Mouse (Mus musculus): ENCODE results near the gene Zfp598. TPM values are rescaled to one million over a fixed set of nuclear protein-coding genes. Genes with fewer than 3 reads are reported as not detected.
A peak's percentile ranks its signal among the peaks of the same experiment; 100 is the strongest.
"Not testable (repeated sequence)": the region's sequence is repeated elsewhere in the genome, so short reads cannot be mapped to it uniquely, and the experiment has no call there.

Gene Zfp598
- polyA plus RNA-seq, 1 experiment from 2014 or later: 34.4 TPM

DNA sequence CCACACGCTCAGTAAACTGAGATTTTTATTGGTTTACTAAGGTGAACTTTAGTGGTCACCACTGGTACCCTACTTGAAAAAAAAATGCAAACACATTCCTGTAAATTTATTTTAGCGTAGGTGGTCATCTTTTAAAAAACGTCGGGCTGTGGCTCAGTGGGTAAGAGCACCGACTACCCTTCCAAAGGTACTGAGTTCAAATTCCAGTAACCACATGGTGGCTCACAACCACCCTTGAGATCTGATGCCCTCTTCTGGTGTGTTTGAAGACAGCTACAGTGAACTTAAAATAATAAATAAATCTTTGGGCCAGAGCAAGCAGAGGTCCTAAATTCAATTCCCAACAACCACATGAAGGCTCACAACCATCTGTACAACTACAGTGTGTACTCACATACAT lies 49.5 kb downstream of the Zfp598 start:
- peaks cover 30% of the 10 kb centered on the region for H3K36me3 ChIP-seq (ENCODE audit: control insufficient read depth, insufficient read depth, low read length)
- peak overlapping the region; percentile 93; the same call in 1 of the 2 replicates for H3K9ac ChIP-seq (ENCODE audit: low read depth, low read length)
- 66% methylated on average over 5 of the region's 5 CpGs for WGBS
- H3K9me3 ChIP-seq (ENCODE audit: control insufficient read depth, low read length); H3K27me3 ChIP-seq (ENCODE audit: control insufficient read depth, insufficient read depth, low read length); ATAC-seq (ENCODE audit: low FRiP score, low TSS enrichment); H3K4me1 ChIP-seq (ENCODE audit: control insufficient read depth, insufficient read depth, low read length); H3K27ac ChIP-seq (ENCODE audit: low read depth, low read length): not testable (repeated sequence)
- peak overlapping the region; percentile 44 for H3K4me2 ChIP-seq (replicated peaks; ENCODE audit: low read depth, low read length)
- H3K4me3 ChIP-seq (ENCODE audit: low read length): peak overlapping the region; percentile 90

DNA sequence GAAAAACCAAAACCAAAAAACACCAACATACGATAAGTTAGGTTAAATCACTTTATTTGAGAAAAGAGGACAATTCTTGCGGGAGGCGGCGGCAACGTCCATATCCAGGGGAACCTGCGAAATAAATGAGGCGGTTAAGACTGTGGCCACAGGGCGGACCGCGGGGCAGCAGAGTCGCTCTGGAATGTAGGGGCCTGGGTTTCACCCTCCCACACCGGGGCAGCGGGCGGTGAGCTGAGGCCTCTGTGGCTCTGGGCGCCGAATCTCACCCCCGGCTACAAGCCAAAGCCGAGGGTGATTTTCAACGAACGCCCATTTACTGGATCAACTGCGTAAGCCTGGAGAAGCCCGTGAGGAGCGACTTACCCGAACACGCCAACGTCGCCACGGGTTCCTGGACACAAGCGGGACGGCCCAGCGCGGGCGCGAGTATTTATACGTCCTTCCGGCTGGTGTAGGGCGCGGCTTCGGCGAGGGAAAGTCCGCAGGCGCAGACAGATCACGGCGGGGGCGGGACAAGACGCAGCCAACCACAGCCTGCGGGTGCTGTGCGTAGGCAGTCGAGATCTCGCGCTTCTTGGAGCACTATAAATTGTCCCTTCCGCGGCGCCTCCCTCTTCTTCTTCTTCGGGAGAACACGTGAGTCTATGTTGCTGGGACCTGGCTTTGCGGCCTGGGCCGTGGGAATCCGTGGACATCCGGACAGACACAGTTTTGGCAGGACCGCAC lies 50.2 kb downstream of the Zfp598 start:
- WGBS: under 1% methylated on average over 61 of the region's 61 CpGs
- Histone ChIP-seq H3K27ac (ENCODE audit: low read depth, low read length) (peak overlapping the region; percentile 91), H3K9ac (ENCODE audit: low read depth, low read length) (peak overlapping the region; percentile 93), H3K4me2 (replicated peaks; ENCODE audit: low read depth, low read length) (peak overlapping the region; percentile 78), H3K4me3 (ENCODE audit: low read length) (peak overlapping the region; percentile 90), H3K27me3 (ENCODE audit: control insufficient read depth, insufficient read depth, low read length) (no peaks in the 10 kb centered on the region), H3K4me1 (ENCODE audit: control insufficient read depth, insufficient read depth, low read length) (peaks cover 8% of the 10 kb centered on the region), H3K9me3 (ENCODE audit: control insufficient read depth, low read length) (no peaks in the 10 kb centered on the region), H3K36me3 (ENCODE audit: control insufficient read depth, insufficient read depth, low read length) (peaks cover 30% of the 10 kb centered on the region)
- ATAC-seq (ENCODE audit: low FRiP score, low TSS enrichment): peak; percentile 97

DNA sequence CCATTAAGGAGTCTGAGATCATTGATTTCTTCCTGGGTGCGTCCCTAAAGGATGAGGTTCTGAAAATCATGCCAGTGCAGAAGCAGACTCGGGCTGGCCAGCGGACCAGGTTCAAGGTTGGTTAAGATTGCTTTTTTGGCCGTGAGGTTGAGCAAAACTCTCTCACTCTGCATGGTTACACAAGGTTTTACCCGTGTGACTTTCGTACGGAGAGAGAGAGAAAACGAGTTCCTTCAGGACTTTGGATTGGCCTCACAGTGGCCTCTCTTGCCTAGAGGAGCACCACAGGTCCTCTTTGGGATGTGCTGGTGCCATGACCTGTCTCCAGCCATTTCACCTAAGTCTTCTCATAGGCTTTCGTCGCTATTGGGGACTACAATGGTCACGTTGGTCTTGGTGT lies 51.1 kb downstream of the Zfp598 start:
- Histone ChIP-seq H3K9ac (ENCODE audit: low read depth, low read length) (peak overlapping the region; percentile 86), H3K36me3 (ENCODE audit: control insufficient read depth, insufficient read depth, low read length) (peaks cover 30% of the 10 kb centered on the region), H3K4me3 (ENCODE audit: low read length) (peak overlapping the region; percentile 90), H3K27ac (ENCODE audit: low read depth, low read length) (peak overlapping the region; percentile 83; the same call in 1 of the 2 replicates), H3K4me2 (replicated peaks; ENCODE audit: low read depth, low read length) (peak overlapping the region; percentile 78)
- H3K9me3 ChIP-seq (ENCODE audit: control insufficient read depth, low read length); H3K27me3 ChIP-seq (ENCODE audit: control insufficient read depth, insufficient read depth, low read length); ATAC-seq (ENCODE audit: low FRiP score, low TSS enrichment); H3K4me1 ChIP-seq (ENCODE audit: control insufficient read depth, insufficient read depth, low read length): not testable (repeated sequence)
- WGBS: under 1% methylated on average over 10 of the region's 11 CpGs

DNA sequence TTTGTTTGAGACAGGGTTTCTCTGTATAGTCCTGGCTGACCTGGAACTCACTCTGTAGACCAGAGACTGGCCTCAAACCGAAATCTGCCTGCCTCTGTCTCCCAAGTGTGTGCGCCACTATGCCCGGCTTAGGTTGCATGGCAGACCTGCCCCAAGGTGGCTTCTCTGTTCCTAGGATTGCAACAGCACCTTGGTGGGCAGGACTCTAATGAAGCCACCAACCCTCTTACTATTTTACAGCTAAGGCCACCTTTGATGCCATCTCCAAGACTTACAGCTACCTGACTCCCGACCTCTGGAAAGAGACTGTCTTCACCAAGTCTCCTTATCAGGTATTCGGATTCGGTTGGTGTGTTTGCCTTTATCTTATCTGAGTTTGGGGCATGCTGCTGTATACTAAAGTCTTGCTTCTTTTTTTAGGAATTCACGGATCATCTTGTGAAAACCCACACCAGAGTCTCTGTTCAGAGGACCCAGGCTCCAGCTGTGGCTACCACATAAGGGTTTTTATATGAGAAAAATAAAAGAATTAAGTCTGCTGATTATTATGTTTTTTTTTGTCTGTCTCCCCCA lies 52.0 kb downstream of the Zfp598 start:
- H3K27ac ChIP-seq (ENCODE audit: low read depth, low read length); H3K27me3 ChIP-seq (ENCODE audit: control insufficient read depth, insufficient read depth, low read length); ATAC-seq (ENCODE audit: low FRiP score, low TSS enrichment); H3K4me1 ChIP-seq (ENCODE audit: control insufficient read depth, insufficient read depth, low read length); H3K9me3 ChIP-seq (ENCODE audit: control insufficient read depth, low read length): not testable (repeated sequence)
- Histone ChIP-seq H3K4me3 (ENCODE audit: low read length) (peak overlapping the region; percentile 90), H3K4me2 (replicated peaks; ENCODE audit: low read depth, low read length) (peak overlapping the region; percentile 78), H3K9ac (ENCODE audit: low read depth, low read length) (peak overlapping the region; percentile 86), H3K36me3 (ENCODE audit: control insufficient read depth, insufficient read depth, low read length) (peaks cover 24% of the 10 kb centered on the region)
- 58% methylated on average over 7 of the region's 7 CpGs for WGBS

DNA sequence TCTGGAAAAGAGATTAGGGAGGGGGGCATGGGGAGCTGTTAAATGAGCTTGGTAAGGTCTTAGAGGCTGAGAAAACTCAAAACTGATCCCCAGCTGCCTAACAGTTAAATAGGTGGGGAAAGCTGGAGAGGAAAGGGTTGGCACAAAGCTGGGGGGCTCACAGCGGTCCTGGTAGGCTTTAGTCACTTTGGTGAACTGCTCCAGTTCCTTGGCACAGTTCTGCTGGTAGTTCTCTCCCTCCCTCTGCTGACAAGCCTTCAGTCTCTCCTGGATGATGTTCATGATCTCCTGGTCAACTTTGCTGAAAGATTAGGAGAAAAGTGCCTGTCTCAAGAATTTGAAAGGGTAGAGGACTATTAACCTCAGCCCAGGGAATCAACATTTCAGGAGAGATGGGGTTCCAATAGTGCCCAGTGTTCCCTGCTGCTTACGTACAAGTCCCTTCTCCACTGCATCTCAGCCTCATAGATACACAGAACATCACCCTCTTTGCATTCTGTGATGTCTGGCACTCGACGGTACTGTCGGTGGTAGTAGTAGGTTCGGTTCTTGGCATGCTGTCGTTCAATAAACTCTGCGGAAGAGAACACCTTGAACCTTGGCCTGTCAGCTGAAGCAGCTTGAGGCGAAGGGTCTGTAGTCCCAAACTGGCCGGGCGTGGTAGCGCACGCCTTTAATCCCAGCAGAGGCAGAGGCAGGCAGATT lies 52.9 kb downstream of the Zfp598 start:
- Histone ChIP-seq H3K4me1 (ENCODE audit: control insufficient read depth, insufficient read depth, low read length) (peaks cover 8% of the 10 kb centered on the region), H3K27me3 (ENCODE audit: control insufficient read depth, insufficient read depth, low read length) (no peaks in the 10 kb centered on the region), H3K4me2 (replicated peaks; ENCODE audit: low read depth, low read length) (peak overlapping the region; percentile 78), H3K4me3 (ENCODE audit: low read length) (peak overlapping the region; percentile 90), H3K9me3 (ENCODE audit: control insufficient read depth, low read length) (no peaks in the 10 kb centered on the region), H3K9ac (ENCODE audit: low read depth, low read length) (peak overlapping the region; percentile 86; the same call in 1 of the 2 replicates), H3K36me3 (ENCODE audit: control insufficient read depth, insufficient read depth, low read length) (peaks cover 20% of the 10 kb centered on the region), H3K27ac (ENCODE audit: low read depth, low read length) (no peak overlapping the region)
- WGBS: 39% methylated on average over 13 of the region's 13 CpGs
- no peak for ATAC-seq (ENCODE audit: low FRiP score, low TSS enrichment)

DNA sequence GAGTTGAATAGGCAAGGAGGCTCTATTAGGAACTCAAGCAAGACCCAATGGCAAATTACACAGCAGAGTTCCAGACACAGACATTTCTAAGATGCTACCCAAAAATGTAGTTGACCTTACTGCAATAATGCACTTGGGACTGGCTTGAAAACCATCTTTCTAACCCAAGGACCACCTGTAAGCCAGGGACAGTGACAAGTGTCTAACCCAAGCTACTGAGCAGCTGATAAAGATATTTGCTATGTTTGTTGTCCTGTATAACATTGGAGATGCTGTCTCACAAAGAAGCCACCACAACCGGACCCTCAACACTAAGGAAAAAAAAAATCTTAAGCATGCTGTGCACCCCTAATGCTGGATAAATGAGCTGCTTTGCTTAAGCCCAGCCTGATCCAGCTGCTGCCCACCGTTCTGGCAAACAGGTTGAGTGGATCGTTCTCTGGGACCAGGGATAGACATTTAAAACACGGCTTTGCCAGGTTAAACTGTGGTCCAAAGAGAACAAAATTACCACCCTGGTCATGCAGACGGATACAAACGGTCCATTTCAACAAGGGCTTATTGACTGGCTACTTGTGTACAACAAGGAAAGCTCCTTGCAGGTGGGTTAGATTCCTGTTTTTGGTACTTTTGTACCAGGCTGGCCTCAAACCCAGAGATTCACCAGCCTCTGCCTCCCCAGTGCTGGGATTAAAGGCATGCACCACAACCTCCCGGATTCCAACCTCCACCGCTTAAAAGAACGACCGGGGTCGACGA lies 53.8 kb downstream of the Zfp598 start:
- peaks cover 8% of the 10 kb centered on the region for H3K4me1 ChIP-seq (ENCODE audit: control insufficient read depth, insufficient read depth, low read length)
- H3K4me3 ChIP-seq (ENCODE audit: low read length): peak overlapping the region; percentile 90
- H3K27ac ChIP-seq (ENCODE audit: low read depth, low read length): peak overlapping the region; percentile 71
- H3K9me3 ChIP-seq (ENCODE audit: control insufficient read depth, low read length): no peaks in the 10 kb centered on the region
- H3K36me3 ChIP-seq (ENCODE audit: control insufficient read depth, insufficient read depth, low read length): peaks cover 20% of the 10 kb centered on the region
- H3K9ac ChIP-seq (ENCODE audit: low read depth, low read length): peak overlapping the region; percentile 89
- H3K27me3 ChIP-seq (ENCODE audit: control insufficient read depth, insufficient read depth, low read length): no peaks in the 10 kb centered on the region
- 3% methylated on average over 12 of the region's 12 CpGs for WGBS
- no peak for ATAC-seq (ENCODE audit: low FRiP score, low TSS enrichment)
- peak overlapping the region; percentile 78 for H3K4me2 ChIP-seq (replicated peaks; ENCODE audit: low read depth, low read length)

DNA sequence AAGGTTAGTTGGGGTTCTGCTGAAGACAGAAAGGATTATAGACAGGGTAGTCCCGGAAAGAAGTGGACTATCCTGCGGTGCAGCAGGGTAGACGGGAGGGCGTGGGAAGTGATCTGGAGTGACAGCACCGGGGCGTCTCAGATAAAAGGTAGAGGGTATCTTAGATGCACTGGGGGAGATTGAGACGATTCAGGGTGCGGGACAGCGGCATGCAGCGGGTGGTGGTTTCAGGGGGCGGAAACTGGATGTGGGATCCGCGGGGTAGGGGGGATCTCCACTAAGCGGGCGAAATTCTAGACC lies 54.3 kb downstream of the Zfp598 start:
- peak; percentile 0; the same call in 1 of the 2 replicates for ATAC-seq (ENCODE audit: low FRiP score, low TSS enrichment)

DNA sequence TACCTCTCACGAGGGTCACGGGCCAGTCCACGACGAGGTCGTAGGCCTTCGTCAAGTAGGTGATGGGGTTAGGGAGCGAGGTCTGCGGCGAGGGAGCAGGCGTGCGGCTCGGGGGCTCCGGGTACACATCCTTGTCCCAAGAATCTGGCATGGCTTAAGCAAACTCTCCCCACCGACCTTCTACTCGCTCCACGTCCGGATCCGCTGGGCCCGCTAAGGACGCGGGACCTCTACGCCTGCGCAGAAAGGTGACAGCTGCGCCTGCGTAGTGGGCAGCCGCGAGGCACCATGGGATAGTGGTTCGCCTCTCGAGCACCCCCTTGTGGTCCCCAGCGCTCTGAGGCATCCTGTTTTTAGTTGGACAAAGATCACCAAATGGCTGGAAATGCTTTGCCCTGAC lies 54.7 kb downstream of the Zfp598 start, which contains the start of gene Ndufb10:
TSS of gene Ndufb10 (minus strand) at position 295 of the 400 bp plus-strand sequence.
- under 1% methylated on average over 30 of the region's 30 CpGs for WGBS
- H3K27ac ChIP-seq (ENCODE audit: low read depth, low read length): peak within 1 kb of the TSS; percentile 71
- H3K4me2 ChIP-seq (replicated peaks; ENCODE audit: low read depth, low read length): peak within 1 kb of the TSS; percentile 78
- peak within 1 kb of the TSS; percentile 90 for H3K4me3 ChIP-seq (ENCODE audit: low read length)
- H3K27me3 ChIP-seq (ENCODE audit: control insufficient read depth, insufficient read depth, low read length): no peaks in the 10 kb centered on the region
- H3K4me1 ChIP-seq (ENCODE audit: control insufficient read depth, insufficient read depth, low read length): peaks cover 8% of the 10 kb centered on the region
- peaks cover 20% of the 10 kb centered on the region for H3K36me3 ChIP-seq (ENCODE audit: control insufficient read depth, insufficient read depth, low read length)
- no peaks in the 10 kb centered on the region for H3K9me3 ChIP-seq (ENCODE audit: control insufficient read depth, low read length)
- ATAC-seq (ENCODE audit: low FRiP score, low TSS enrichment): peak; percentile 79
- H3K9ac ChIP-seq (ENCODE audit: low read depth, low read length): peak within 1 kb of the TSS; percentile 89

More for the DNA sequence above, 54.3 kb downstream of the Zfp598 start:
- H3K9me3 ChIP-seq (ENCODE audit: control insufficient read depth, low read length): no peaks in the 10 kb centered on the region
- H3K4me2 ChIP-seq (replicated peaks; ENCODE audit: low read depth, low read length): peak overlapping the region; percentile 78
- H3K4me3 ChIP-seq (ENCODE audit: low read length): peak overlapping the region; percentile 90
- peak overlapping the region; percentile 71 for H3K27ac ChIP-seq (ENCODE audit: low read depth, low read length)
- WGBS: under 1% methylated on average over 15 of the region's 15 CpGs
- H3K27me3 ChIP-seq (ENCODE audit: control insufficient read depth, insufficient read depth, low read length): no peaks in the 10 kb centered on the region
- peak overlapping the region; percentile 89 for H3K9ac ChIP-seq (ENCODE audit: low read depth, low read length)
- H3K36me3 ChIP-seq (ENCODE audit: control insufficient read depth, insufficient read depth, low read length): peaks cover 20% of the 10 kb centered on the region
- peaks cover 8% of the 10 kb centered on the region for H3K4me1 ChIP-seq (ENCODE audit: control insufficient read depth, insufficient read depth, low read length)

All from kidney, embryonic 14.5 days (tissue).